Mouse (Mus musculus) ES-CJ7 (cell line): ENCODE measurements around the gene Pik3r5.

Source experiments
- DNase-seq: peaks from one replicate; pipeline ENCODE4 v3.0.0; 2011; ENCODE audit warnings: low read depth, low spot score

The Pik3r5 gene

DNA sequence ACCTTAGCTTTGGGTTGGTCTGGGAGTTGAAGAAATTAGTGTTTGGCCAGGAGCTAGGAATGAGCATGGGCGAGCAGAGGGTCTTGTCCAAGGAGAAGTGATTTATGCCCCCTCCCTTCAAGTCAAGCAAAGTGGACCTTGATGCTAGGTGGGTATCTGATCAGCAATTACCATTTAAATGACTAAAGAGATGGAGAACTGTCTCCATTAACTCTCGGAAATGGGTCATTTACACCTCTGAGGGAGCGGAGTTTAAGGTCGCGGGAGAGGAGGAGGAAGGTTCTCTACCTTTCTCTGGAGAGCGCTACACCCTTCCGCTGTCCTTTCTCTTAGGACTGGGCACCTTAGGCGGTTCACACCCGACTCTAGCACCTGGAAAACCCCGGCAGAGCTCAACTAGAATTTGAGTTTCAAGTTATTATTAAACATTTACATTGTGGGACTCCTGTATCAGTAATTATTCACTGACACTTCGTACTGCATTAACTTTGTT, 31.1 kb upstream of the Pik3r5 start, which contains the start of gene Ntn1:
TSS of gene Ntn1 (minus strand) at position 97 of the 493 bp plus-strand sequence.
- peak; percentile 94 for DNase-seq

GRCm38 (mm10) chr11:68401428-68401827, 30.5 kb upstream of the Pik3r5 start:
- peak; percentile 74 for DNase-seq

- DNase-seq: peak; percentile 58
These were observed 27.7 kb upstream of the Pik3r5 start for GRCm38 (mm10) chr11:68404185-68404584.

DNA sequence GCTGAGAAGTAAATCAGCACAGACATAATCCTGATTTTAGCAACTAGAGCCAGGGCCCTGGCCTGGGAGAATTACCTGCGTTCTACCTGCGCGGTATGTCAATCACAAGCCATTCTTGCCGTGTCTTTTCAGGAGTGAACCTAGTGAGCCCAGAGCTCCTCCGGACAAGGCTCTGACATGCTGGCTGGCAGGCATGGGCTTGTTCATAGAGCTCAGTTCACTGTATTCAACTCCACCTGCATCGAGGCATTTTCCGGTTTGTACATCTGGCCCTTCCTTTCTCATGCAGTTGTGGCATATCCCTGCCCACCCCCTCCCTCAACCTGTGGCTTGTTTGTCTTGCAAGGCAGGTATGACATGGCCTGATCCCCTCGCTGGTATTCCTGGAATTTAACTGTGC, 26.3 kb upstream of the Pik3r5 start:
- no peak for DNase-seq

GRCm38 (mm10) chr11:68407266-68407926, 24.5 kb upstream of the Pik3r5 start:
- no peak for DNase-seq

GRCm38 (mm10) chr11:68408127-68408526, 23.8 kb upstream of the Pik3r5 start:
- peak; percentile 83 for DNase-seq

DNA sequence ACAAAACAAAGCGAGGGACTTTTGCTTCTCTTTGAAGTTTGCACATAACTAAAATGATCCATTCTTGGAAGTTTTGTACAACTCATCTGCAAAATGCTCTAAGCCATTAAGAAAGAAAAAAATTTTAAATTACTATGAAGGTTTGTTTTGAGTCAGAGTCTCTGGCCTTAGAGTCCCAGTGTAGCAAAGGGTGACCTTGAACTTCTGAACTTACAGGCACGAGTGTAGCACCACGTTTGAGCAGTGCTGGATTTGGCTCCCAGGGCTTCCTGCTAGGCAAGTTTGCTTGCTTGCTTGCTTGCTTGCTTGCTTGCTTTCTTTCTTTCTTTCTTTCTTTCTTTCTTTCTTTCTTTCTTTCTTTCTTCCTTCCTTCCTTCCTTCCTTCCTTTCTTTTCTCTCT, 14.9 kb upstream of the Pik3r5 start:
- peak; percentile 43 for DNase-seq

DNA sequence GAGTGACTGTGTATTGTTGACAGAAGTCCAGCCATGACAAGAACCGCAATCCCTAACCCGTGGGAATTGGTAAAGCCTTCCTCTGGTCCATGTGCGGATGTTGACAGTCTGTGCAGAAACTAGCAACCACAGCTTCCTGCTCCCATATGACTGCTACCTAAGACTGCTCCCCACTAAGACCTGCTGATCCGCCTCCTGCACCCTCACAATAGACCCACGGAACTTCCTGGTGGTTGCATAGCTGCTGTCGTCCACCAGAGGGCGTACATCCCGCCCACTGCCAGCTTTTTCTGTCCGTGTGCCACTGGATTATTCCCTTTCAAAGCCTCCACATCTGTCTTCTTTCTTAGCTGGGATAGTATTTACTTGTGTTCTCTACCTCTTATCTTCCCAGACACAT, 14.1 kb upstream of the Pik3r5 start:
- peak; percentile 66 for DNase-seq

- no peak for DNase-seq
These were observed 6.2 kb upstream of the Pik3r5 start for GRCm38 (mm10) chr11:68425492-68426315.

- DNase-seq: no peak
These were observed 4.8 kb upstream of the Pik3r5 start for GRCm38 (mm10) chr11:68427083-68427570.

DNA sequence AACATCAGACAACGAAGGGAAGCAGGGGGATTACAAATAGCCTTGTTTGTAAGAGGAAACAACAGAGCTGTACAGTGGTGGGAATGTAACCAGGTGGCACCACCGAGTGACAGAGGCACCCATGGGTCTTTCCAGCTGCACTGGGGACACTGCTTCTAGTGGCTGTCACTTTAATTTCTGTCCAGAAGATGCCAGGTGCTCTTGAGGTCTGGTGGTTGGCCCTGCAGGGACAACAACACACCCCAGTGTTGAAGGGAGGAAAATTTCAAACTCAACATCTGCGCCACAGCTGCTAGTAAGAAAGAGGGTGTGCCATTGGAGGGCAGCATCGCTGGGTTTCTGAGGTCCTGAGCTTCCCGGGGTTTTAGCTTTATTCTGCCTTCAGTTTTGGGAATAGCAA, 1.3 kb upstream of the Pik3r5 start:
- DNase-seq: no peak

- DNase-seq: no peak
These were observed 570 bp downstream of the Pik3r5 start for GRCm38 (mm10) chr11:68432361-68433021.

- DNase-seq: no peak
These were observed 1.6 kb downstream of the Pik3r5 start for GRCm38 (mm10) chr11:68433534-68433933.

GRCm38 (mm10) chr11:68434697-68435096, 2.8 kb downstream of the Pik3r5 start:
- DNase-seq: no peak

DNA sequence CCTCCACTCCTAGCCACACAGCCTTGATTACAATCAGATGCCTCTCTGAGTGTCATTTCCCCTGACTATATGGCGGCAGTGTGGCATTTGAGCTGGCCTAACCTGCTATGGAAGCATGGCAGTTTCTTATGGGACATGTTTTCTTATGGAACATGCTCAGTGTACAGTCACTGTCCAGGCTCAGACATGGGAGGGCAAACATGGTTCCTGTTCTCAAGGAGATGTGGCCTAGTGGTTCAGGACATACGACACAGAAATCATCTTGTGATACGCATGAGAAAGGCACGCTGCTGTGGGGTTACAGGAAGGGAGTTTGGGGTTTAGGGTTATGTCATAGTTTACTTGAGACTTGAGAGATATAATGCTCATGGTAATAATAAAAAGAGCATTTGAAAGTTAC, 3.7 kb downstream of the Pik3r5 start:
- no peak for DNase-seq

DNA sequence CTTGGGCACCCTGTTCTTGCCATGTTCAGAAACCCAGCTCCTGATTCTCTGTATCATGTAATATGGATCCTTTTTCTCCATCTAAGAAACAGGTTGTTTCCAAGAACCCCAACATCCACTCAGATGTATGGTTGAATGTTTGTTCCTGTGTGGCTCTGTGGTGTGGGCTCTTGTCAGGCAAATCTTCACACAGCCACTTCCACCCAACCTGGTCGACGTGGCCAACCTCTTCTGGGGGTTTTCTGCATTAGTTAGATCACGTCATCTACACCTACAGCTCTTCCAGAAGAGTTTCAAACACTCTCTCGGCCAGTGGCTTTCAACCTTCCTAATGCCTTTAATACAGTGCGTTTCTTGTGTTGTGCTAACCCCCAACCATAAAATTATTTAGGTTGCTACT, 4.5 kb downstream of the Pik3r5 start:
- DNase-seq: no peak

DNA sequence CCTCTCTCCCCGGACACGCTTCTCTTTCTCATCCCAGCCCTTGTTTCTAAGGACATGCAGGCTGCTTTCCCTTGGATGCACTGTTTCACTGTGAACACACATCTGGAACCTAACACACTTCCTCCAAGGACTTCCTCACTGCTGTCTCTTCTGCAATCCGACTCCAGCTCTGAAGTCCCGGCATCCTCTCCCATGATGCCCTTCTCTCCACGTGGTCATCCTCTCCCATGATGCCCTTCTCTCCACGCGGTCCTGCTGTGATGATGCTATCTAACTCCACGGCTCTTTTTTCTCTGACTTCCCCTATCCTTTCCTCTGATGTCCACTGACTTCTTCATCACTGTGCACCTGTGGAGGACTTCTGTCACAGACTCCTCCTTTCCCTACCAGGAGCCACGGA, 8.2 kb downstream of the Pik3r5 start:
- no peak for DNase-seq

GRCm38 (mm10) chr11:68440965-68441364, 9.0 kb downstream of the Pik3r5 start:
- no peak for DNase-seq

GRCm38 (mm10) chr11:68442346-68442745, 10.4 kb downstream of the Pik3r5 start:
- no peak for DNase-seq

GRCm38 (mm10) chr11:68442983-68443638, 11.2 kb downstream of the Pik3r5 start:
- no peak for DNase-seq

DNA sequence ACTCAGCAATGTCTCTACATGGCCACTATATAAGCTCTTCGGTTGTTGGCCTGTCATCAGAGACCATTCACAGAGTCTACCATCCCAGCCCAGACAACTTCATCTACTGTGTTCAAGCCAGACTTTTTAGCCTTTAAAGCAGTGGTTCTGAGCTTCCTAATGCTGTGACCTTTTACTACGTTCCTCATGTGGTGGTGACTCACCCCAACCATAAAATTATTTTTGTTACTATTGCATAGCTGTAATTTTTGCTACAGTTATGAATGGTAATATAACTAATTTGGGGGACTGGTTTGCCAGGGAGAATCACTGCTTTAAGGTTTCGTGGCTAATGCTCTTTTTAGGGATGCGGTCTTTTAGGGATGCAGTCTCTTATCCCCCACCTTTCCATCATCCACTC, 14.0 kb downstream of the Pik3r5 start:
- DNase-seq: no peak

DNA sequence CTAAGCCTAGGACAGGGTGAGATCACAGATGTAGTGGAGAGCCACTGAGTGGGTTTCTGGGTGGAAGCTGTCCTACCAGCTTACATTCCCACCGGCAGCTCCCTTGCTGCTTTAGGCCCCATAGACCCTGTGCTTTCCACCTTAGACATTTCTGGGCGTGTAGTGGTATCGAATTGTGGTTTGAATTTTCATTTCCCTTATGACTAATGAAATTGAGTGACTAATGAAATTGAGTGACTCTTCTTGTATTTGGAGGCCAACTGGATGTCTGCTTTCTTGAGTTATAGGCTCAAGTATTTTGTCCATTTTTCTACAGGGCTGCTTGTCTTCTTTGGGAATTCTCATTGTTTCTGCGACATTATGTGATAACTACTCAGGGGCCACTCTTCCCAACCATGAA, 14.6 kb downstream of the Pik3r5 start:
- no peak for DNase-seq
